Mouse (Mus musculus): ENCODE results near the gene Rab35.

Rab35 gene

GRCm38 (mm10) chr5:115635536-115635935 is 3.8 kb downstream of the Rab35 start:
- in situ Hi-C loops (cut with MboI; ENCODE audit: unreplicated experiment in 2 of 2): loop anchor here in 1 of 2 experiments (10.0 to 25.0 kb wide), 2 partner anchors 1479 to 1798 kb away; partner anchors contain the start of genes Selplg and Suds3

GRCm38 (mm10) chr5:115644192-115644591 is 12.5 kb downstream of the Rab35 start:
- in situ Hi-C loops (cut with MboI; ENCODE audit: unreplicated experiment in 2 of 2): loop anchor here in 1 of 2 experiments (25.0 kb wide), 1 partner anchor 1807 kb away; the partner anchor contains the start of gene Selplg

- in situ Hi-C loops (cut with MboI; ENCODE audit: unreplicated experiment in 2 of 2): loop anchor here in 1 of 2 experiments (25.0 kb wide), 1 partner anchor 1812 kb away; the partner anchor contains the start of gene Selplg
Observed at GRCm38 (mm10) chr5:115648876-115649275, 17.2 kb downstream of the Rab35 start.

GRCm38 (mm10) chr5:115649699-115650098 is 18.0 kb downstream of the Rab35 start:
- in situ Hi-C loops (cut with MboI; ENCODE audit: unreplicated experiment in 2 of 2): loop anchor here (5.0 to 25.0 kb wide), 5 partner anchors 195 to 1812 kb away; partner anchors contain the start of genes Cit (in 2 of the 2), Prkab1 (in 2 of the 2), Rfc5 (in 2 of the 2) and Selplg (in 1 of the 2)

DNA sequence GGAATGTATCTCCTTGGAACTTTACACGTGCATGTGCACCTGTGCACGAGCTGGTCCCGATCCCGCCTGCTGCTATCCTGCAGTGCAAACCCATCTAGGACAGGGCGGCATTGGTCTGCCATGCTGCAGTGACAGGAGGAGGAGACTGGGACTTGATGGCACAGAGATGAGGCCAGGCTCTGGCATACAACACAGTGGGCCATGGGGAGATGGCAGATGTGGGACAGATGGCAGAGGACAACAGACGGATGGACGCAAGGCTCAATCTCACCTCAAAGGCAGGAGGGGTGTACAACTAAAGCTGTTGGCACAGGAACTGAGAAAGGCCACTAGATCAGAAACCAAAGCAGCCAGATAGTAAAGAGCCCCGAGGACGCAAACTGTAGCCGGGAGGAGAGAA is 19.2 kb downstream of the Rab35 start:
- in situ Hi-C loops (cut with MboI; ENCODE audit: unreplicated experiment in 2 of 2): loop anchor here (5.0 to 25.0 kb wide), 4 partner anchors 194 to 1736 kb away; partner anchors contain the start of genes Cit (in 2 of the 2), Prkab1 (in 2 of the 2), Rfc5 (in 2 of the 2) and Suds3 (in 1 of the 2)

DNA sequence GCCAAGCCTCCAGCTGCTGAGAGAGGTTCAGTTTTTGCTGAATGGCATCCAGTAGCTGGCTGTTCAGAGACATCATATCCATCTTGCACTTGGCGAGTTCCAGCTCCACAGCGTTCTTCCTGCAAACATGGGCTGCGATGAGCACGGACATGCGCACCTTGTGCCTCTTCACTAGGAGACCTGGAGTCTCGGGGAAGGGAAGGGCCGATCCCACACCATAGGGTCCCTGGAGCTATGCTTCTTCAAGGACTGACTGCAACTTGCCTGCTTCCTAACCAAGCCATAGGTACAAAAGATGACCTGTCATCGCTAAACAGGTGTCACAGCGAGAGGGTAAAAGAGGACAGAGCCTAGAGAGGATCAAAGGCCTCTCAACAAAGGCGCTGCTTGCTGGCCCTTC is 20.1 kb downstream of the Rab35 start:
- in situ Hi-C loops (cut with MboI; ENCODE audit: unreplicated experiment in 2 of 2): loop anchor here (5.0 to 25.0 kb wide), 4 partner anchors 193 to 1735 kb away; partner anchors contain the start of genes Cit (in 2 of the 2), Prkab1 (in 2 of the 2), Rfc5 (in 2 of the 2) and Suds3 (in 1 of the 2)

GRCm38 (mm10) chr5:115652681-115653575 is 21.2 kb downstream of the Rab35 start:
- in situ Hi-C loops (cut with MboI; ENCODE audit: unreplicated experiment in 2 of 2): loop anchor here (5.0 to 25.0 kb wide), 4 partner anchors 192 to 1734 kb away; partner anchors contain the start of genes Cit (in 2 of the 2), Prkab1 (in 2 of the 2), Rfc5 (in 2 of the 2) and Suds3 (in 1 of the 2)

DNA sequence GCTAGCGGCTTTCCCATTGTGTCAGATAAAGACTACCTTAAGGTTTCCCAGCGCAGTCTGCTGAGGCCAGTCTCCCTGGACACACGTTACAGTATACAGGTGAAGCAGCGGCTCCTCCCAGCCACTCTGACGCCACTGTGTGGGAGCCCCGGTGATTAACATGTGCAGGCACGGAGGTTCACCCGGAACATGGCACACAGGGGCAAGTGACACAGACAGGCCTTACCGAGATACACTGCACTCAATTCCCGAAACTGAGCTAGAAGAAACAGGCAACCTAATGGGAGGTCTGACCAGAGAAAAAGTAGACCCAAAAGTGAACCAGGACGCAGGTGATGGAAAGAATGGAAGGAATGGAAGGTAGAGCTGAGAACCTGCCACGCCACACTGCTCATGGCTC is 22.1 kb downstream of the Rab35 start:
- in situ Hi-C loops (cut with MboI; ENCODE audit: unreplicated experiment in 2 of 2): loop anchor here (5.0 to 25.0 kb wide), 4 partner anchors 191 to 1734 kb away; partner anchors contain the start of genes Cit (in 2 of the 2), Prkab1 (in 2 of the 2), Rfc5 (in 2 of the 2) and Suds3 (in 1 of the 2)

- in situ Hi-C loops (cut with MboI; ENCODE audit: unreplicated experiment in 2 of 2): loop anchor here (10.0 to 25.0 kb wide), 3 partner anchors 188 to 1731 kb away; partner anchors contain the start of genes Cit (in 2 of the 2), Prkab1 (in 2 of the 2) and Rfc5 (in 2 of the 2)
Observed at GRCm38 (mm10) chr5:115656677-115657076, 25.0 kb downstream of the Rab35 start.

GRCm38 (mm10) chr5:115657234-115657633 is 25.5 kb downstream of the Rab35 start:
- in situ Hi-C loops (cut with MboI; ENCODE audit: unreplicated experiment in 2 of 2): loop anchor here (10.0 to 25.0 kb wide), 3 partner anchors 188 to 1730 kb away; partner anchors contain the start of genes Cit (in 2 of the 2), Prkab1 (in 2 of the 2) and Rfc5 (in 2 of the 2)

- in situ Hi-C loops (cut with MboI; ENCODE audit: unreplicated experiment in 2 of 2): loop anchor here (10.0 to 25.0 kb wide), 3 partner anchors 186 to 1729 kb away; partner anchors contain the start of genes Cit (in 2 of the 2), Prkab1 (in 2 of the 2) and Rfc5 (in 2 of the 2)
Observed at GRCm38 (mm10) chr5:115658352-115658751, 26.6 kb downstream of the Rab35 start.

DNA sequence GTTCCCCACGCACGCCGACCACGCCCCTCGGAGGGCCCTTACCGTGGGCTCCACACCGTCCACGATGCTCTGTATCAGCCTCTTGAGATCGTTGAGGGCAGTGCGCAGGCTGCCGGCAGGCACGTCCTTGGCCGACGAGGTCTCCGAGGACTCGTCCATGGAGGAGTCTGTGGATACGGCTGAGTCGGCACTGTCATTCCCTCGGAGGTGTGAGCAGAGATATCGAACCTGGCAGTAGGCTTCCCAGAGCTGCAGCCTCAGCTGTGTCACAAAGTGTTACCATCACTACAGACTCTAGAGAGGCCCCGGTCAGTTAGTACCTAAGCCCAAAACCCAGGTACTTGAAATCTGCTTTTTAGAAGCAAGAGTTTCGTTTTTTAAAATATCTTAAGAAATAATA is 30.9 kb downstream of the Rab35 start:
- in situ Hi-C loops (cut with MboI; ENCODE audit: unreplicated experiment in 2 of 2): loop anchor here (25.0 kb wide), 1 partner anchor 1725 kb away; the partner anchor contains the start of gene Rfc5 (in 2 of the 2)

GRCm38 (mm10) chr5:115666366-115667065 is 34.8 kb downstream of the Rab35 start:
- in situ Hi-C loops (cut with MboI; ENCODE audit: unreplicated experiment in 2 of 2): loop anchor here (25.0 kb wide), 1 partner anchor 1721 kb away; the partner anchor contains the start of gene Rfc5 (in 2 of the 2)

DNA sequence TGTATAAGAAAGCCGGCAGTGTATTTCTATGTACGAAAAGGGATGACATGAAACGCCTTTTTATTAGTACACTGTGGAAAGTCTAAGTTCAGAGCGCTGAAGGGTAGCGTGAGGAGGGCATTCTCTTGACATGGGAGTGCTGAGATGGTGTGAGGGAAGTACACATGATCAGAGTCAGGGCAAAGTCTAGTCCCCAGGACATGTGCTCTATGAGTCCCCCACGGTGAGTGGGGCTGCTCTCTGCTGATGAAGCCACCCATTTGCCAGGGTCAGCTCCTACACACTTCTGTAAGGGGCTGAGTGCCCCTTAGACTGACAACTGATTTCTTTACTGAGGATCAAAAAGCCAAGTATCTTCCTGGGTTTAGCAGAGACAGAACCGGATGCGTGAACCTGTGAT is 35.5 kb downstream of the Rab35 start:
- in situ Hi-C loops (cut with MboI; ENCODE audit: unreplicated experiment in 2 of 2): loop anchor here (25.0 kb wide), 1 partner anchor 1720 kb away; the partner anchor contains the start of gene Rfc5 (in 2 of the 2)

DNA sequence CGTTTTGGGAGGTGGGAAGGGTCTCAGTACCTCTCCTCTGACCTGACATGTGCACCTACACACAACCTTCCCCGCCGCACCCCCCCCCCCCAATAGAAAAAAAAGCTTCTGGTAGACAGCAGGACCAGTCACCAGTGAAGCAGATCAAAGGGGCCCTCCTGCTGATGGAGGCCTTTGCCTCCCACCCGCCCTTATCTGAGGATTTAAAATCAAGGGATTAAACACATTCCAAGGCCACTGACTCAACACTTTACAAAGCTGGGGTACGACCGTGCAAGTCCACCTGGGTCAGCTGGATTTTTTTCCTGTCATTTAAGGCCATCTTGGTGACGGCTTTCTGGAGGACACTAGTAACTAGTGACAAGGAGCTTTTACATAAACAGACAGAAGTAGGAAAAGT is 36.2 kb downstream of the Rab35 start:
- in situ Hi-C loops (cut with MboI; ENCODE audit: unreplicated experiment in 2 of 2): loop anchor here (25.0 kb wide), 1 partner anchor 1719 kb away; the partner anchor contains the start of gene Rfc5 (in 2 of the 2)

DNA sequence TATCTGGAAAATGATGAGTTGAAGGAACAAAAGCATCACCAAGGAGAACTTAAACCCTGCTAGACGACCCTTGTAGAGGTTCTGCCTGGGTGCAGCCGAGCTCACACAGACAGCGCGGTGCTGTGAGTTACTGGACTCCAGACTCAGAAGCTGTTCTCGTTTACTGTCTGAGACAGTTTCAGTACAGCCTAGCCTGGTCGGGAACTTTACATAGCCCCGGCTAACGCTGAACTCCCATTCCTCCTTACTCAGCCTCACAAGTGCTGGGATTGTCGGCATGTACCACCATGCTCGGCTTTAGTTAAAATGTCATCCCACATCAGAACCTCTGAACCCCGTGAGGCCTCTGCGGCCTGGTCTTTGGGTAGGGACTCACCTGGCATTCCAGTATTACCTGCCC is 37.3 kb downstream of the Rab35 start:
- in situ Hi-C loops (cut with MboI; ENCODE audit: unreplicated experiment in 2 of 2): loop anchor here (25.0 kb wide), 1 partner anchor 1718 kb away; the partner anchor contains the start of gene Rfc5 (in 2 of the 2)

GRCm38 (mm10) chr5:115669974-115670373 is 38.3 kb downstream of the Rab35 start:
- in situ Hi-C loops (cut with MboI; ENCODE audit: unreplicated experiment in 2 of 2): loop anchor here (25.0 kb wide), 1 partner anchor 1717 kb away; the partner anchor contains the start of gene Rfc5 (in 2 of the 2)

GRCm38 (mm10) chr5:115670406-115670805 is 38.7 kb downstream of the Rab35 start:
- in situ Hi-C loops (cut with MboI; ENCODE audit: unreplicated experiment in 2 of 2): loop anchor here (25.0 kb wide), 1 partner anchor 1717 kb away; the partner anchor contains the start of gene Rfc5 (in 2 of the 2)

GRCm38 (mm10) chr5:115671846-115672245 is 40.1 kb downstream of the Rab35 start:
- in situ Hi-C loops (cut with MboI; ENCODE audit: unreplicated experiment in 2 of 2): loop anchor here (25.0 kb wide), 1 partner anchor 1715 kb away; the partner anchor contains the start of gene Rfc5 (in 2 of the 2)
